ENCODE assay signal across 8 mouse cellular contexts in genomic region chr7:29364052-29364451, GRCm38 (mm10).
DNase-seq lines count a peak whose midpoint lies in the region; ATAC-seq and TF ChIP-seq lines count a peak whose summit lies in the region.

No protein-coding gene starts in this region.

- peak; percentile 72 for DNase-seq in ZHBTc4 (ENCODE audit: low read depth, low spot score)
- peak; percentile 24 for DNase-seq in induced T-regulatory cell, adult 2 months (ENCODE audit: low read depth)
- peak; percentile 13 for DNase-seq in lung, postnatal 25 days (ENCODE audit: low spot score)

- no peaks in the 10 kb centered on the region for H3K27me3 ChIP-seq in kidney, embryonic 14.5 days (ENCODE audit: control insufficient read depth, insufficient read depth, low read length)
- no peaks in the 10 kb centered on the region for H3K27me3 ChIP-seq in kidney, embryonic 16.5 days (ENCODE audit: insufficient read depth, low read length)
- H3K27me3 ChIP-seq in testis, adult 2 months (ENCODE audit: control insufficient read depth, insufficient read depth, low read length), result no peaks in the 10 kb centered on the region

- no peak overlapping the region for H3K4me3 ChIP-seq in kidney, embryonic 14.5 days (ENCODE audit: low read length)
- H3K4me3 ChIP-seq in kidney, embryonic 16.5 days (ENCODE audit: low read length), result no peak overlapping the region
- H3K4me3 ChIP-seq in testis, adult 2 months (ENCODE audit: control insufficient read depth, low read depth, low read length), result no peak overlapping the region

- 26% methylated on average over 4 of the region's 4 CpGs for WGBS in kidney, embryonic 14.5 days
- WGBS in kidney, embryonic 16.5 days, result 29% methylated on average over 4 of the region's 4 CpGs

- no peak overlapping the region for H3K27ac ChIP-seq in kidney, embryonic 14.5 days (ENCODE audit: low read depth, low read length)
- no peak overlapping the region for H3K27ac ChIP-seq in kidney, embryonic 16.5 days (ENCODE audit: low read length)
- no peak overlapping the region for H3K27ac ChIP-seq in testis, adult 2 months (ENCODE audit: control insufficient read depth, insufficient read depth, low read depth, low read length)

- no peaks in the 10 kb centered on the region for H3K9me3 ChIP-seq in kidney, embryonic 14.5 days (ENCODE audit: control insufficient read depth, low read length)
- no peaks in the 10 kb centered on the region for H3K9me3 ChIP-seq in kidney, embryonic 16.5 days (ENCODE audit: low read length)

- peaks cover 3% of the 10 kb centered on the region; the same call in 1 of the 2 replicates for H3K36me3 ChIP-seq in kidney, embryonic 14.5 days (ENCODE audit: control insufficient read depth, insufficient read depth, low read length)
- peaks cover 18% of the 10 kb centered on the region; the same call in 1 of the 2 replicates for H3K36me3 ChIP-seq in kidney, embryonic 16.5 days (ENCODE audit: insufficient read depth, low read length)
- no peaks in the 10 kb centered on the region for H3K36me3 ChIP-seq in testis, adult 2 months (ENCODE audit: control insufficient read depth, insufficient read depth, low read length)

- no peak overlapping the region for H3K4me2 ChIP-seq in kidney, embryonic 14.5 days (replicated peaks; ENCODE audit: low read depth, low read length)
- no peak overlapping the region for H3K4me2 ChIP-seq in kidney, embryonic 16.5 days (replicated peaks; ENCODE audit: low read depth, low read length)

- peak; percentile 55; the same call in 1 of the 2 replicates for ATAC-seq in kidney, embryonic 14.5 days (ENCODE audit: low FRiP score, low TSS enrichment)
- ATAC-seq in kidney, embryonic 16.5 days (ENCODE audit: low FRiP score, low TSS enrichment), result no peak
- peak; percentile 62 for ATAC-seq in common myeloid progenitor, adult 5-6 weeks (replicated peaks; ENCODE audit: low read depth, poor library complexity, severe bottlenecking)
- no peak for ATAC-seq in megakaryocyte, adult 5-6 weeks (ENCODE audit: poor library complexity, severe bottlenecking)

- H3K9ac ChIP-seq in kidney, embryonic 14.5 days (ENCODE audit: low read depth, low read length), result no peak overlapping the region
- H3K9ac ChIP-seq in kidney, embryonic 16.5 days (replicated peaks; ENCODE audit: low read length), result no peak overlapping the region

- H3K4me1 ChIP-seq in kidney, embryonic 14.5 days (ENCODE audit: control insufficient read depth, insufficient read depth, low read length), result no peaks in the 10 kb centered on the region
- H3K4me1 ChIP-seq in kidney, embryonic 16.5 days (ENCODE audit: insufficient read depth, low read length), result no peaks in the 10 kb centered on the region
- H3K4me1 ChIP-seq in testis, adult 2 months (ENCODE audit: control insufficient read depth, insufficient read depth, low read length), result peaks cover 5% of the 10 kb centered on the region

- peak; percentile 52; the same call in 1 of the 2 replicates for TF ChIP-seq CTCF in testis, adult 2 months (IDR thresholded peaks at IDR 0.05; ENCODE audit: control insufficient read depth, insufficient read depth, insufficient replicate concordance, low read depth, low read length)

- TF ChIP-seq POLR2A in testis, adult 2 months (IDR thresholded peaks at IDR 0.05; ENCODE audit: control insufficient read depth, low read depth, low read length), result no peak

Comparison
In these comparisons a context has a peak if more than half of its experiments do, and no peak if none do; other contexts are left out.
1. ATAC-seq: peak in kidney, embryonic 14.5 days (single experiment) and common myeloid progenitor, adult 5-6 weeks (single experiment); none in kidney, embryonic 16.5 days (single experiment) and megakaryocyte, adult 5-6 weeks (single experiment).
2. DNase-seq: peak in every context shown above with its lines; median percentile 72 in ZHBTc4; 24 in induced T-regulatory cell, adult 2 months; 13 in lung, postnatal 25 days.